Mouse (Mus musculus): ENCODE measurements around the gene Map4k1.

Map4k1 gene

GRCm38 (mm10) chr7:28981651-28982273 is at the start of gene Map4k1, which contains the start of gene Eif3k:
Gene Map4k1 (plus strand): TSS chr7:28982050.
Gene Eif3k (minus strand): TSS chr7:28981864.
- DNase-seq (ENCODE audit: low spot score) = peak; percentile 83

GRCm38 (mm10) chr7:28932421-28933041 is 49.3 kb upstream of the Map4k1 start:
- DNase-seq (ENCODE audit: low spot score) = no peak

- no peak for DNase-seq (ENCODE audit: low spot score)
Measured at GRCm38 (mm10) chr7:28933825-28934224, 48.0 kb upstream of the Map4k1 start.

- DNase-seq (ENCODE audit: low spot score) = no peak
Measured at GRCm38 (mm10) chr7:28936787-28937186, 45.1 kb upstream of the Map4k1 start.

- DNase-seq (ENCODE audit: low spot score) = no peak
Measured at GRCm38 (mm10) chr7:28938654-28939053, 43.2 kb upstream of the Map4k1 start.

GRCm38 (mm10) chr7:28939418-28940183 is 42.2 kb upstream of the Map4k1 start:
- DNase-seq (ENCODE audit: low spot score) = no peak

- no peak for DNase-seq (ENCODE audit: low spot score)
Measured at GRCm38 (mm10) chr7:28941129-28941528, 40.7 kb upstream of the Map4k1 start.

GRCm38 (mm10) chr7:28941542-28941941 is 40.3 kb upstream of the Map4k1 start:
- DNase-seq (ENCODE audit: low spot score) = no peak

- DNase-seq (ENCODE audit: low spot score) = no peak
Measured at GRCm38 (mm10) chr7:28943451-28944180, 38.2 kb upstream of the Map4k1 start.

- no peak for DNase-seq (ENCODE audit: low spot score)
Measured at GRCm38 (mm10) chr7:28944756-28945415, 37.0 kb upstream of the Map4k1 start.

- no peak for DNase-seq (ENCODE audit: low spot score)
Measured at GRCm38 (mm10) chr7:28945416-28946270, 36.2 kb upstream of the Map4k1 start.

GRCm38 (mm10) chr7:28946271-28946610 is 35.6 kb upstream of the Map4k1 start:
- no peak for DNase-seq (ENCODE audit: low spot score)

- DNase-seq (ENCODE audit: low spot score) = no peak
Measured at GRCm38 (mm10) chr7:28948746-28949145, 33.1 kb upstream of the Map4k1 start.

GRCm38 (mm10) chr7:28949298-28949697 is 32.6 kb upstream of the Map4k1 start:
- DNase-seq (ENCODE audit: low spot score) = no peak

- DNase-seq (ENCODE audit: low spot score) = no peak
Measured at GRCm38 (mm10) chr7:28950346-28951037, 31.4 kb upstream of the Map4k1 start.

GRCm38 (mm10) chr7:28951764-28952163 is 30.1 kb upstream of the Map4k1 start:
- no peak for DNase-seq (ENCODE audit: low spot score)

GRCm38 (mm10) chr7:28952786-28953185 is 29.1 kb upstream of the Map4k1 start:
- no peak for DNase-seq (ENCODE audit: low spot score)

- no peak for DNase-seq (ENCODE audit: low spot score)
Measured at GRCm38 (mm10) chr7:28953476-28954376, 28.1 kb upstream of the Map4k1 start.

GRCm38 (mm10) chr7:28954773-28955172 is 27.1 kb upstream of the Map4k1 start:
- no peak for DNase-seq (ENCODE audit: low spot score)
